Mouse (Mus musculus): ENCODE data around the gene Rgs3. TPM values are rescaled to one million over a fixed set of nuclear protein-coding genes. Genes with fewer than 3 reads are reported as not detected.

Rgs3 gene
- total RNA-seq (2021): 10 to 100 TPM; 10.5 to 11.2 TPM
- long read RNA-seq, experiment 1, full-length matches to known transcripts: 5 of 8 reads
- long read RNA-seq, experiment 1, partial matches to known transcripts: 1 of 8 reads
- long read RNA-seq, experiment 1, other reads (novel, unspliced or antisense): 2 of 8 reads
- long read RNA-seq, experiment 2, full-length matches to known transcripts: 5 of 11 reads
- long read RNA-seq, experiment 2, partial matches to known transcripts: 1 of 11 reads
- long read RNA-seq, experiment 2, other reads (novel, unspliced or antisense): 5 of 11 reads

- DNase-seq: no peak
Measured at GRCm38 (mm10) chr4:62559797-62560329, at the start of gene Rgs3. Gene Rgs3 (plus strand): TSS chr4:62559847.

GRCm38 (mm10) chr4:62509946-62510345, 49.7 kb upstream of the Rgs3 start:
- DNase-seq: no peak

GRCm38 (mm10) chr4:62513998-62514506, 45.6 kb upstream of the Rgs3 start:
- DNase-seq: no peak

GRCm38 (mm10) chr4:62514995-62515394, 44.7 kb upstream of the Rgs3 start:
- DNase-seq: no peak

GRCm38 (mm10) chr4:62515490-62515889, 44.2 kb upstream of the Rgs3 start:
- no peak for DNase-seq

GRCm38 (mm10) chr4:62516079-62516478, 43.6 kb upstream of the Rgs3 start:
- peak; percentile 55 for DNase-seq

GRCm38 (mm10) chr4:62516579-62516978, 43.1 kb upstream of the Rgs3 start:
- no peak for DNase-seq

- DNase-seq: no peak
Measured at GRCm38 (mm10) chr4:62517046-62517445, 42.6 kb upstream of the Rgs3 start.

- no peak for DNase-seq
Measured at GRCm38 (mm10) chr4:62517538-62518415, 41.9 kb upstream of the Rgs3 start.

- DNase-seq: peak; percentile 31
Measured at GRCm38 (mm10) chr4:62518416-62519121, 41.1 kb upstream of the Rgs3 start.

GRCm38 (mm10) chr4:62519122-62519848, 40.4 kb upstream of the Rgs3 start:
- DNase-seq: no peak

- peak; percentile 86 for DNase-seq
Measured at GRCm38 (mm10) chr4:62519849-62520233, 39.8 kb upstream of the Rgs3 start, which contains the start of gene Alad. Gene Alad (minus strand): TSS chr4:62519918.

GRCm38 (mm10) chr4:62520892-62521400, 38.7 kb upstream of the Rgs3 start:
- DNase-seq: no peak

GRCm38 (mm10) chr4:62524651-62525488, 34.8 kb upstream of the Rgs3 start, which contains the start of the genes Pole3 and 4933430I17Rik:
Gene Pole3 (minus strand): TSS chr4:62525068.
Gene 4933430I17Rik (plus strand): TSS chr4:62525369.
- peak; percentile 97 for DNase-seq

GRCm38 (mm10) chr4:62525489-62525811, 34.2 kb upstream of the Rgs3 start:
- no peak for DNase-seq

- DNase-seq: no peak
Measured at GRCm38 (mm10) chr4:62526256-62526655, 33.4 kb upstream of the Rgs3 start.

- no peak for DNase-seq
Measured at GRCm38 (mm10) chr4:62527655-62528054, 32.0 kb upstream of the Rgs3 start.

- DNase-seq: no peak
Measured at GRCm38 (mm10) chr4:62533729-62534128, 25.9 kb upstream of the Rgs3 start.

- no peak for DNase-seq
Measured at GRCm38 (mm10) chr4:62541802-62542201, 17.8 kb upstream of the Rgs3 start.

GRCm38 (mm10) chr4:62543782-62544181, 15.9 kb upstream of the Rgs3 start:
- DNase-seq: no peak

Data from gastrocnemius, postnatal 25 days (tissue).